Mouse (Mus musculus) brain, embryonic 14.5 days (tissue): ENCODE measurements at regions not wholly inside any gene's neighbourhood (a gene's known extent, or its start where the extent isn't known, plus 50 kb on each side); places are given as distances from the start of the nearest gene placed in this dataset.

Source experiments
- CTCF ChIP-seq: fragments of 200-500 bp; IDR thresholded peaks from 2 replicates; pipeline ENCODE4 v1.5.1; 2012; ENCODE audit warnings: inconsistent platforms, mild to moderate bottlenecking, moderate library complexity, borderline replicate concordance; ENCODE audit not compliant: insufficient read depth, insufficient read length; ENCODE audit errors: extremely low read depth
- POLR2A ChIP-seq: fragments of 200-500 bp; IDR thresholded peaks from 2 replicates; pipeline ENCODE4 v1.6.1; 2012; ENCODE audit warnings: mild to moderate bottlenecking, inconsistent platforms, borderline replicate concordance; ENCODE audit not compliant: poor library complexity, insufficient read depth, insufficient read length, severe bottlenecking; ENCODE audit errors: extremely low read depth

- TF ChIP-seq CTCF (no peak), POLR2A (no peak)
These were observed 135.9 kb upstream of the Unc93a2 start for GRCm38 (mm10) chr17:7521127-7521526.
